ENCODE assay signal across 7 mouse cellular contexts in the genomic region with DNA sequence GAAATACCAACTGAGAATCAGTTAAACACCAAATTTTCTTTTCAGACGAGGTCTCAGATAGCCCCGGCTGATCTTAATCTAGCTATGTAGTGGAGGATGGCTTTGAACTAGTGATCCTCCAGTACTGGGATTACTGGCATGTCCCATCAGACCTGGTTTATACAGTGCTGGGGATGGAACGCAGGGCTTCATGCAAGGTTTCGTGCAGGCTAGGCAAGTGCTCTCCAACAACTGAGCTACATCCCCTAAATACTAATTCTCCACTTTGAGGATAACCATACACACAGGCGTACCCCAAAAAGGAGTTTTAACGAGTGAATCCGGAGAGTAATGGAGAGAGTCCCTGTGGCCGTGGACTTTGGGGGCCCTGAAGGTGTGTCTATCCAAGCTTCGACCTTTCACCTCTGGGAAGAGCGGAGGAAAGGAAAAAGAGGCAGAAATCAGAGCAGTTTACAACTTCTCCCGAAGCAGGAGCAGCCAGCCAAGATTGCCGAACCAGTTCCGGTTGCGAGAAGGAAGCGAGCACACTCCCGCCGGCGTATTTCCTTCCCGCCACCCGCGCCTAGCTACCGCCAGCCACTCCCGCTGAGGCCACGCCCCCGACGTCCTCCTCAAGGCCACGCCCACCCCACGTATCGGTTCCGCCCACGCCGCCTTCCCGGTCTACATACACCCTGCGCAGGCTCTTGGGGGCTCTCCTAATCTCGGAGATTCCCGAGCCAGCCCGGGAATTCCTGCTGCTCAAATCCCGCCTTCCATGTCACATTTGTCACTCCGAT. TPM values are rescaled to one million over a fixed set of nuclear protein-coding genes. Genes with fewer than 3 reads are reported as not detected.
DNase-seq lines count a peak whose midpoint lies in the region; ATAC-seq lines count a peak whose summit lies in the region.

No protein-coding gene starts in this region.

- peak; percentile 98 for DNase-seq in adrenal gland, adult 2 months
- DNase-seq in embryo, embryonic 11.5 days (ENCODE audit: low read depth, low spot score): peak; percentile 97
- DNase-seq in gastrocnemius, postnatal 36 days: peak; percentile 97 to 98
- DNase-seq in left cerebral cortex, postnatal 36 days (ENCODE audit: low spot score in 2 of 2): peak; percentile 94 to 96
- peak; percentile 99 for DNase-seq in midbrain, embryonic 11.5 days (ENCODE audit: low spot score, missing footprints)
- DNase-seq in skeletal muscle tissue, adult 2 months (ENCODE audit: low read depth, low spot score): peak; percentile 97

- peaks cover 2% of the 10 kb centered on the region; the same call in 1 of the 2 replicates for H3K36me3 ChIP-seq in intestine, embryonic 16.5 days (ENCODE audit: control insufficient read depth, insufficient read depth, low read length)
- H3K36me3 ChIP-seq in midbrain, embryonic 11.5 days (ENCODE audit: control insufficient read depth, insufficient read depth, low read length): no peaks in the 10 kb centered on the region; the same call in 1 of the 2 replicates

- H3K4me2 ChIP-seq in intestine, embryonic 16.5 days (ENCODE audit: low read depth, low read length): peak overlapping the region; percentile 63
- H3K4me2 ChIP-seq in midbrain, embryonic 11.5 days: peak overlapping the region; percentile 73

- H3K9me3 ChIP-seq in intestine, embryonic 16.5 days (ENCODE audit: control insufficient read depth, low read length): no peaks in the 10 kb centered on the region
- peaks cover 3% of the 10 kb centered on the region; the same call in 1 of the 2 replicates for H3K9me3 ChIP-seq in midbrain, embryonic 11.5 days (ENCODE audit: control insufficient read depth, low read length)

- peak overlapping the region; percentile 90 for H3K27ac ChIP-seq in intestine, embryonic 16.5 days (ENCODE audit: low read length)
- H3K27ac ChIP-seq in midbrain, embryonic 11.5 days (ENCODE audit: low read depth, low read length): no peak overlapping the region

- H3K9ac ChIP-seq in intestine, embryonic 16.5 days (ENCODE audit: low read depth, low read length): peak overlapping the region; percentile 72
- H3K9ac ChIP-seq in midbrain, embryonic 11.5 days (ENCODE audit: low read length): peak overlapping the region; percentile 75

- H3K4me3 ChIP-seq in intestine, embryonic 16.5 days (ENCODE audit: low read length): peak overlapping the region; percentile 53
- peak overlapping the region; percentile 52 for H3K4me3 ChIP-seq in midbrain, embryonic 11.5 days (ENCODE audit: low read depth, low read length)

- peak; percentile 94 for ATAC-seq in intestine, embryonic 16.5 days
- peak; percentile 98 for ATAC-seq in midbrain, embryonic 11.5 days (ENCODE audit: low FRiP score)

- H3K4me1 ChIP-seq in intestine, embryonic 16.5 days (ENCODE audit: control insufficient read depth, insufficient read depth, low read length): peaks cover 28% of the 10 kb centered on the region
- peaks cover 8% of the 10 kb centered on the region for H3K4me1 ChIP-seq in midbrain, embryonic 11.5 days (ENCODE audit: control insufficient read depth, insufficient read depth, low read length)

- 3% methylated on average over 39 of the region's 39 CpGs for WGBS in intestine, embryonic 16.5 days
- 5% methylated on average over 39 of the region's 39 CpGs for WGBS in midbrain, embryonic 11.5 days

- intact Hi-C loops in gastrocnemius, postnatal 36 days (cut with DNase I): no loop called here
- intact Hi-C loops in left cerebral cortex, postnatal 36 days (cut with DNase I): loop anchor here (1.0 to 2.0 kb wide), 2 partner anchors 44 to 195 kb away; partner anchors contain the start of gene Sfr1

- no peaks in the 10 kb centered on the region for H3K27me3 ChIP-seq in intestine, embryonic 16.5 days (replicated peaks; ENCODE audit: control insufficient read depth, insufficient read depth, low read length)
- peaks cover 3% of the 10 kb centered on the region; the same call in 1 of the 2 replicates for H3K27me3 ChIP-seq in midbrain, embryonic 11.5 days (ENCODE audit: control insufficient read depth, insufficient read depth, low read length)

RNA-seq across cellular contexts. Expression of gene Stn1, which starts 0.6 kb away (rescaled TPM):
- total RNA-seq in adrenal gland, adult 2 months (2021): 10 to 100 TPM in 1 of 2 experiments, 1 to 10 TPM in 1; 8.3 to 11.9 TPM
- polyA plus RNA-seq in adrenal gland, adult 2 months (2012; rRNA removed): 10.8 TPM in 2 replicates
- 1 to 10 TPM; 5.1 TPM for total RNA-seq in gastrocnemius, postnatal 36 days (2021)
- polyA plus RNA-seq in intestine, embryonic 16.5 days (2015; fragmentation: Nextera tagmentation; extraction: Ambion mirVana): 39.2 and 43.9 TPM in 2 replicates
- 10 to 100 TPM; 23.9 to 30.8 TPM for total RNA-seq in left cerebral cortex, postnatal 36 days (2021)
- 43.9 and 49.1 TPM in 2 replicates for polyA plus RNA-seq in midbrain, embryonic 11.5 days (2014; fragmentation: Nextera tagmentation; extraction: Ambion mirVana)

RNA-seq across cellular contexts. Expression of gene Slk, which starts 42.8 kb away (rescaled TPM):
- 10 to 100 TPM; 35.6 to 44.1 TPM for total RNA-seq in adrenal gland, adult 2 months (2021)
- polyA plus RNA-seq in adrenal gland, adult 2 months (2012; rRNA removed): 2.7 and 3.1 TPM in 2 replicates
- total RNA-seq in gastrocnemius, postnatal 36 days (2021): 10 to 100 TPM; 24.1 to 28.5 TPM
- polyA plus RNA-seq in intestine, embryonic 16.5 days (2015; fragmentation: Nextera tagmentation; extraction: Ambion mirVana): 9.0 and 10.1 TPM in 2 replicates
- total RNA-seq in left cerebral cortex, postnatal 36 days (2021): 10 to 100 TPM; 53.4 to 61.2 TPM
- 10.4 and 11.3 TPM in 2 replicates for polyA plus RNA-seq in midbrain, embryonic 11.5 days (2014; fragmentation: Nextera tagmentation; extraction: Ambion mirVana)
